Mouse (Mus musculus) E14TG2a.4 (cell line): ENCODE data around the gene Pfn1.

Source experiments
- CTCF ChIP-seq: conservative IDR thresholded peaks from 2 replicates; pipeline ENCODE4 v1.5.1; 2014; ENCODE audit warnings: low read length
- NANOG ChIP-seq: IDR thresholded peaks from 2 replicates; pipeline ENCODE4 v1.6.1; 2014; ENCODE audit warnings: borderline replicate concordance, low read length, mixed read lengths

DNA sequence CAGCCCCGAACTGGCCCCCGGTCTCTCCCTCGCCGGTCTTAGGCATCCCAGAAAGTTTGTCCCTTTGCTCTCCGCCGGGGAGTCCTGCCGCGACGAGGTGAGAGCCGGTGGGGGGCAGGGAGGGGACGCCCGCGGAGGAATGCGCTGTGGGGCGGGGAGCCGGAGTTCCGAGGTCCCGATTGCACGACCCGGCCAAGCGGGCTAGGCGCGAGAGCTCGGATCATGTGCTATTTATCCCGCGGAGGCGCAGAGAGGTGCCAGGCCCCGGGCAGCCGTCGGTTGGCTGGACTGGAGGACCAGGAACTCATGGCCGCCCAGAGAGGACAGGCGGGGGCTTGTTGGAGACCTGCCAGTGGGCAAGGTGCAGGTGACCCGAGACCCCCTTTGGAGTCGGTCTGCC is 46.2 kb upstream of the Pfn1 start:
- TF ChIP-seq CTCF (no peak), NANOG (no peak)
